Mouse (Mus musculus) lung, embryonic 16.5 days (tissue): ENCODE measurements at regions not wholly inside any gene's neighbourhood (a gene's known extent, or its start where the extent isn't known, plus 50 kb on each side); places are given as distances from the start of the nearest gene placed in this dataset.

ENCODE experiments used
- ATAC-seq: fragments of 200-750 bp; cut with Nextera tagmentation; 2 replicates; pipeline ENCODE4 v1.8.0; 2017; ENCODE audit warnings: low read depth, mild to moderate bottlenecking, moderate library complexity
- H3K27ac ChIP-seq: fragments of 300-500 bp; sonication (generic); 2 replicates; pipeline ENCODE4 v1.5.1; 2014; ENCODE audit warnings: mild to moderate bottlenecking, control low read depth, low read length
- H3K27me3 ChIP-seq: fragments of 300-500 bp; sonication (generic); 2 replicates; pipeline ENCODE4 v1.6.1; 2014; ENCODE audit warnings: low read depth, low read length, mixed read lengths; ENCODE audit not compliant: control insufficient read depth, insufficient read depth
- H3K36me3 ChIP-seq: fragments of 300-500 bp; sonication (generic); 2 replicates; pipeline ENCODE4 v1.6.1; 2014; ENCODE audit warnings: low read length; ENCODE audit not compliant: control insufficient read depth, insufficient read depth
- H3K4me1 ChIP-seq: fragments of 300-500 bp; sonication (generic); replicated peaks from 2 replicates; pipeline ENCODE4 v1.6.1; 2014; ENCODE audit warnings: low read length, mixed read lengths; ENCODE audit not compliant: control insufficient read depth, insufficient read depth
- H3K4me2 ChIP-seq: fragments of 300-500 bp; sonication (generic); 2 replicates; pipeline ENCODE4 v1.6.1; 2014; ENCODE audit warnings: low read depth, low read length, control low read depth
- H3K4me3 ChIP-seq: fragments of 300-500 bp; sonication (generic); 2 replicates; pipeline ENCODE4 v1.5.1; 2014; ENCODE audit warnings: mild to moderate bottlenecking, low read length, control low read depth
- H3K9ac ChIP-seq: fragments of 300-500 bp; sonication (generic); 2 replicates; pipeline ENCODE4 v1.6.1; 2014; ENCODE audit warnings: low read length, control low read depth
- H3K9me3 ChIP-seq: fragments of 300-500 bp; sonication (generic); 2 replicates; pipeline ENCODE4 v1.6.1; 2016; ENCODE audit warnings: low read length; ENCODE audit not compliant: control insufficient read depth
- WGBS: fragments of 180-500 bp; shearing (Covaris S2); extraction: QIAGEN DNeasy Blood & Tissue Kit; methylation state at CpG from one replicate; pipeline ENCODE4 v1.1.7; 2014; 5-methylcytosine and 5-hydroxymethylcytosine counted together

DNA sequence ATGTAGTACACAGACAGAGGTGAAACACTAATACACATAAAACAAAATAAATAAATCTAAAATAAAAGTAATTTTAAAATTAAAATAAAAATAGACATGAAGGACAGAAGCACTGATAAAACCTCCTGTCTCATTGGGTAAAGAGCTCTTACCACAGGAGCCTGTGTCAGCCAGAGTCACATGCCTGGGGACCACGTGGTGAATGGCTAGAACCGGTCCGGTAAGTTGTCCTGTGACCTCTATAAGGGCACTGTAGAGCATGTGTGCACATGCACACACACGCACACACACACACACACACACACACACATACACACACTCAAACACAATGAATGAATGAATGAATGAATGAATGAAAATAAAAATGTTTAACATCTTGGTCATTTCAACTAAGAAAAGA lies 89.8 kb upstream of the Slc45a1 start:
- H3K4me2 ChIP-seq = no peak overlapping the region
- H3K36me3 ChIP-seq = no peaks in the 10 kb centered on the region
- H3K27ac ChIP-seq = no peak overlapping the region
- no peaks in the 10 kb centered on the region for H3K9me3 ChIP-seq
- WGBS = 65% methylated on average over 4 of the region's 4 CpGs
- H3K27me3 ChIP-seq = no peaks in the 10 kb centered on the region
- peaks cover 41% of the 10 kb centered on the region for H3K4me1 ChIP-seq
- no peak overlapping the region for H3K4me3 ChIP-seq
- no peak for ATAC-seq
- no peak overlapping the region for H3K9ac ChIP-seq

DNA sequence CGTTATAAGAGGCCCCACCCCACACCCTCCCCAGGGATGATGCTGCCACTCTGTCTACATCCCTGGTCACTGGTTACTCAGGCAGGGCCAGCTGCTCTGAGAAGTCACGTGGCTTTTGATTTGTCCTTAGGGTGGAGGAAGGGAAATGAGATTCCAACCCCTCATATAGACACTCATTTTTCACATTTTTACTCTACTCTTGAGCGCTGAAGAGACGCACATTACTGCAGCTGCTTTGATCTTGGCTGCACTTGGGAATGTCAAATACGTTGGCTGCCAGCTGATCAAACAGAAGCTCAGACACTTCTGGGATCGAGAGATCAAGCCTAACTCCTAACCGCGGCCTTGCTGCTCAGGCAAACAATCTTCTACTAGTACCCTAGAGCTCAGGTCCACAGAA lies 88.2 kb upstream of the Slc45a1 start:
- WGBS = 11% methylated on average over 8 of the region's 8 CpGs
- no peaks in the 10 kb centered on the region for H3K36me3 ChIP-seq
- H3K4me3 ChIP-seq = no peak overlapping the region
- ATAC-seq = peak; percentile 89
- no peak overlapping the region for H3K4me2 ChIP-seq
- peaks cover 27% of the 10 kb centered on the region for H3K4me1 ChIP-seq
- no peak overlapping the region for H3K9ac ChIP-seq
- peak overlapping the region; percentile 71 for H3K27ac ChIP-seq
- no peaks in the 10 kb centered on the region for H3K27me3 ChIP-seq
- H3K9me3 ChIP-seq = no peaks in the 10 kb centered on the region

DNA sequence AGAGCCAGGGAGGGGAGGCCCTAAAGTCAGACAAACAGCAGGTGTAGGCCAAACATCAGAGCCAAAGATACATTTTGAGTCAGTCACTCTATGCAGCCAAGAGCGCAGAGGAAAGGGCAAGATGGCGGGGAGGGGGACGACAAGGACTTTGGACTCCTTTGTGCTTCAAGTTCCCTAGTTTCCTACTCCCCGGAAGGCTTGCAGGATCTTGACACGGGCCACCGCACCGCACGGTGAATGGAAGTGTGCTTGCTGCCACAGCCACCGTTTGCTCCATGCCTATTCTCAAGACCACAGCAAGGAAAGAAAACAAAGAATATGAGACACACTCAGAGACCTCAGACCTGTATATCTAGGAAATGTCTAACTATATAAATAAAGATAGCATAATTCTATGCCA lies 86.8 kb upstream of the Slc45a1 start:
- H3K4me2 ChIP-seq = no peak overlapping the region
- H3K4me1 ChIP-seq = peaks cover 23% of the 10 kb centered on the region
- H3K27me3 ChIP-seq = no peaks in the 10 kb centered on the region
- ATAC-seq = no peak
- H3K36me3 ChIP-seq = no peaks in the 10 kb centered on the region
- no peak overlapping the region for H3K27ac ChIP-seq
- H3K4me3 ChIP-seq = no peak overlapping the region
- WGBS = 78% methylated on average over 9 of the region's 9 CpGs
- no peak overlapping the region for H3K9ac ChIP-seq
- no peaks in the 10 kb centered on the region for H3K9me3 ChIP-seq

DNA sequence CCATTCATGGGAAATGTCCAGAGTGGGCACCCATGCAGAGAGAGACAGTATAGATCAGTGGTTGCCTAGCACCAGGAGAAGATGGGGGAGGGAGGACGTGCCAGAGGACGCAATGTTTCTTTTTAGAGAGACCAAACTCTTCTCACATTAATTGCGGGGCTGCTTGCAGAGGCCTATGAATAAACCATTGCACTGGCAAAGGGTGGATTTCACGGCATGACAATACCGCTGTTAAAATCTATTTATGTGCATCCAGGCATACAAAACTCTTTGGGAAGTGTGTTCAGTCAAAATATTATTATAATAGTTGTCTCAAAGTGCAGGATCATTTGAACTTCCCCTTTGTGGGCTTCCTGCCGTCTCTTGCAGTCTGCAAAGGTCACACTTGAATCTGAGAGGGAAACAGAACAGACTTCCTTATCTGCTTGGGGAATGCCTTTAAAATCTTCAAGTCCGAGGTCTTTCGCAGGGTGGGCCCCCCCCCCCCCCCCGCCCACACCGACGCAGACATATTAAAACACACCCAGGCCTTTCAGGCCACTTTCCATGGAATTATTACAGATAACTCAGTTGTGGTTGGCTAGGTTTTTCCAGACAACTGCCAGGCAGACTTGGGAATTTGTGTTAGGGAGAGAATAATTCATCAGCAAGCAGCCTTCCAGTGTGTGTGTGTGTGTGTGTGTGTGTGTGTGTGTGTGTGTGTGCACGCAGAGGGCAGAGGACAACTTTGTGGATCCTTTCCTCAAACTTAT lies 78.3 kb upstream of the Slc45a1 start:
- Histone ChIP-seq H3K4me2 (no peak overlapping the region), H3K9ac (peak overlapping the region; percentile 16; the same call in 1 of the 2 replicates), H3K4me1 (peaks cover 36% of the 10 kb centered on the region), H3K27me3 (no peaks in the 10 kb centered on the region), H3K4me3 (no peak overlapping the region), H3K27ac (peak overlapping the region; percentile 89), H3K9me3 (peaks cover 6% of the 10 kb centered on the region), H3K36me3 (no peaks in the 10 kb centered on the region)
- 4% methylated on average over 12 of the region's 12 CpGs for WGBS
- peak; percentile 68 for ATAC-seq

DNA sequence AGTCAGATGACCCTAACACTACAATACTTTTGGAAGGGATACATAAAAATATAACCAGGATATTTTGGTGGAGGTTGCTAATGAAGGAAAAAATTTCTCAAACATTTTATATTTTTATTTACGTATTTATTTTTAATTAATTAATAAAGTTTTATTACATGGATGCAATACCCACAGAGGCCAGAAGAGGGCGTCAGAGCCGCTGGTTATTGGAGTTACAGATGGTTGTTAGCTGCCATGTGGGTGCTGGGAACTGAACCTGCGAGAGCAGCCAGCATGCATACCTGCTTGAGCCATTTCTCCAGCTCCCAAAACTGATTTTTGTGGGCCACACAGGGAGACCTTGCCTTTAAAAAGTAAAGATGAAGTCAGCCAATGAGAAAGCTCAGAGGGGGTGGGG lies 74.6 kb upstream of the Slc45a1 start:
- Histone ChIP-seq H3K27ac (peak overlapping the region; percentile 95), H3K4me1 (peaks cover 52% of the 10 kb centered on the region), H3K9me3 (peaks cover 6% of the 10 kb centered on the region), H3K27me3 (no peaks in the 10 kb centered on the region), H3K4me3 (no peak overlapping the region), H3K9ac (no peak overlapping the region), H3K36me3 (no peaks in the 10 kb centered on the region), H3K4me2 (no peak overlapping the region)
- no peak for ATAC-seq
- 61% methylated on average over 4 of the region's 4 CpGs for WGBS

DNA sequence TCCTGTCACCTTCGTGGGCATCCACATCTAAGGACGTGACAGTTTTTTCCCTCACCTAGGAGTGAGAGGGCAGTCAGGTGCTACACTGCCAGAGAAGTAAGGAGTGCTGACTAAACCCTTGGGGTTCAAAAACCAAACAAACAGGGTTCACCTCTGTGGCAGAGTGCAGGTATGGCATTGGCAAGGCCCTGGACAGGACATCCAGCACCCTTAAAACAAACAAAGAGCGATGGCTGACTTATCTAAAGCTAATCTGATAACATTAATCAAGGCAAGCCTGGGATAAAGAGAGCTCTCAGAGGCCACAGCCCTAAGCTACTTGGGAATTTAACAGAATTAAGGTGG lies 74.1 kb upstream of the Slc45a1 start:
- no peak overlapping the region for H3K9ac ChIP-seq
- H3K4me3 ChIP-seq = no peak overlapping the region
- peak overlapping the region; percentile 95 for H3K27ac ChIP-seq
- ATAC-seq = no peak
- peaks cover 6% of the 10 kb centered on the region for H3K9me3 ChIP-seq
- no peaks in the 10 kb centered on the region for H3K36me3 ChIP-seq
- no peaks in the 10 kb centered on the region for H3K27me3 ChIP-seq
- 39% methylated on average over 3 of the region's 3 CpGs for WGBS
- no peak overlapping the region for H3K4me2 ChIP-seq
- H3K4me1 ChIP-seq = peaks cover 48% of the 10 kb centered on the region

DNA sequence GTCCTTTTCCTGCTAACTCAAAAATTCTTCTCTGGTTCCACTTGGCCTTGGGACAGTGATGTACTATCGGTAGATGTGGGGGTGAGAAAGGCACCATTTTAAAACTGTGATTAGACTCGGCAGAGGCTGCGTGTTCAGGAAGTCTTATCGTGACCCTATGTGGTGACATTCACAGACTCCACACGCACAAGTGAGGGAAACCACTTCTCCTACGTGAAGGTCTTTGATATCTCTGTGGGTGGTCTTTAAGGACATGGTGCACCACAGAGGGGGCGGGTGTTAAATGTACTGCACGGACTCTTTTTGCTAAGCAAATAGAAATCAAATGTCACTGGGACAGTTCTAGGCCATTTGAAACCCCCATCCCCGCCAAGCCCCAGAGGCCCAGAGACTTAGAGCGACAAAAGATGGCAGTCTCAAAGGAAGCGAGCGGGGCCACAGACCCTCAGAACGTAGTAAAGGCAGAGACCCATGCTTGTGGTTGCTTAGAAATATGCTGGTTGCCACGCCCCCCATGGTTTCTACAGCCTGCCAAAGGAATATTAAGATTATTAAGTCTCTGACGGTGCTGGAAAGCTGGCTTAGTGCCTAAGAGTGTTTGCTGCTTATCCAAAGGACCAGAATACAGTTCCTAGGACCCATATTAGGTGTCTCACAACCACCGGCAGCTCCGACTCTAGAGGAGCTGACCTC lies 73.6 kb upstream of the Slc45a1 start:
- Histone ChIP-seq H3K36me3 (no peaks in the 10 kb centered on the region), H3K27ac (peak overlapping the region; percentile 95), H3K27me3 (no peaks in the 10 kb centered on the region), H3K4me3 (no peak overlapping the region), H3K9me3 (peaks cover 6% of the 10 kb centered on the region), H3K4me2 (peak overlapping the region; percentile 25), H3K9ac (no peak overlapping the region), H3K4me1 (peaks cover 42% of the 10 kb centered on the region)
- WGBS = 28% methylated on average over 17 of the region's 17 CpGs
- ATAC-seq = peak; percentile 27

DNA sequence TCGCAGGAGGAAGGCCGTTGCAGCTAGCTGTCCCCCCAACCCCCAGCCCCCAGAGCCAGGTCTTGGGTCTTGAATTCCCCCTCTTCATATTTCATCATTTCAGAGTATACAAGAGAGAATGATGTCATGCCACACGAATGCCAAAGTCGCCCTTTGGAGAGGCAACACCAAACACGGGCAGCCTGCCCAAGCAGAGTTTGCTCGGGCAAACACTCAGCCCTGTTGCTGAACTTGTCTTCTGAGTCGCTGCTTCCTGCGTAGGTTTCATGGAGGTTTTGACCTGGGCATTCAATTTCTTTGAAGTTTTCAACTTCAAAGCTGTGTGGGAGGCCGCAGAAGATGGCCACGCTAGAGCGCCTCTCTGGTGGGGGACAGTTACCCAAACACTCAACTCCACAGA lies 72.8 kb upstream of the Slc45a1 start:
- Histone ChIP-seq H3K36me3 (no peaks in the 10 kb centered on the region), H3K4me3 (no peak overlapping the region), H3K27ac (peak overlapping the region; percentile 95), H3K27me3 (no peaks in the 10 kb centered on the region), H3K4me2 (peak overlapping the region; percentile 25), H3K9ac (no peak overlapping the region), H3K4me1 (peaks cover 35% of the 10 kb centered on the region), H3K9me3 (peaks cover 6% of the 10 kb centered on the region)
- WGBS = 29% methylated on average over 11 of the region's 11 CpGs
- peak; percentile 84 for ATAC-seq

DNA sequence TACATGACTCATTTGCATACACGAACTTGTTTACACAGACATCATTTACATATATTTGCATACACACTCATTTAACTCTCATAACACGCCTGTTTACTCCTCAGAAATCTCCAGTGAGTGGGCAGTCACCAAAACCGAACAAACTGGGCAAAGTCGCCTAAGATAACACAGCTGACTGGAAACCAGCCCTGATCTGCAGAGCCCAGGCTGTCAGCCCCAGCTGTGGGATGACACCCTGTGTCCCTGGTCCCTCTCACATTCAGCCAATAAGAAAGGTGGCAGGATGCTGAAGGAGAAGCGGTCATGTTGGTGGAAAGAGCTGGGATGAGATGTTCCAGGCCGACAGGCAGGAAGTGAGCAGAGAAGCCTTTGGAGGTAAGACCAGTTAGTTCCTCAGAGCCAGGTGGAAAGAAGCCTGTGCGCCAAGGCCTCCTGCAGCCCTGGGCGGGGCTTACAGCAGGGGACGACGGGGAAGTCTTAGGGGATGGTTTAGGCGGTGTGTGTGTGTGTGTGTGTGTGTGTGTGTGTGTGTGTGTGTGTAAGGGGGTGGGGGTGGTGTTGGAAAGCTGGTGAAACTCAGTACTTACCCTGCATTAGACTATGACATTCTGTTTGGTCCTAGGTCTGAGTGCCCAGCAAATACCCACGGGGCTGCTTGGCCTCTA lies 69.8 kb upstream of the Slc45a1 start:
- no peak for ATAC-seq
- Histone ChIP-seq H3K4me1 (peaks cover 30% of the 10 kb centered on the region), H3K9ac (no peak overlapping the region), H3K36me3 (no peaks in the 10 kb centered on the region), H3K27ac (no peak overlapping the region), H3K4me3 (no peak overlapping the region), H3K9me3 (peaks cover 2% of the 10 kb centered on the region), H3K4me2 (no peak overlapping the region), H3K27me3 (no peaks in the 10 kb centered on the region)
- 50% methylated on average over 12 of the region's 12 CpGs for WGBS
